Mouse (Mus musculus): ENCODE data around the gene Cpd.
A peak's percentile ranks its signal among the peaks of the same experiment; 100 is the strongest.

DNA sequence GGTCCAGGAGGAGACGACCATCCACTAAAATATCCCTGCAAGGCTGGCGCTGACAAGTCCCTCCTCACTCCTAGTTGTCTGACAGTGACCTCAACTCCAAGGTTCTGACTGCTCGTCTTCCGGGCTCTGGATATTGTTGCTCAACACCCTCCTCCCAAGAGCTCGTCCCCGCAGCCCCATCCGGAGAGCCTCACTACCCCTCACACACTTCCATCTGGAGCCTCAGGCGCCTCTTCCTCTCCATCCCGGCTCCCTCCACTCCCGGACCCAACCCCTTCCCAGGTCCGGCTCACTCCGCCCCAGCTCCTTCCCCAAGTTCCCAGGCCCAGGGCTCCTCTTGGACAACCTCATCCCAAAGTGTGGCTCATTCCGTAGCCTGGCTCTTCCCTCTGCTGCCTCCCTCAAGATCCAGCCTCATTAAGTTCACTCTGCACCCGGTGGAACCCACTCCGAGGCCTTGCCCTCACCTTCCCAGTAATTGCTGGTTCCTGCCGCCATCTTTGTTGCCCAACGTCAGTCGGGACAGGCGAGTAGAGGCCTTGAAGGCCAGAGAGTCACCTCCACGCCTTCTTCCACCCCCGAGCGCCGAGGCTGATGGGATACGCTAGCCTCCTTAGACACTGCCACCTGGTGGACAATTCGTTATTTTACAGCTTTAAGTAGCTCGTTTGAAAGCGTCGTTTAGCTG lies 83.6 kb downstream of the Cpd start, which contains the start of gene Gosr1:
- TF ChIP-seq CTCF (IDR thresholded peaks at IDR 0.05; ENCODE audit: low read depth, low read length) = peak; percentile 26; the same call in 1 of the 2 replicates
- TF ChIP-seq POLR2A (IDR thresholded peaks at IDR 0.05; ENCODE audit: borderline replicate concordance, low read depth, low read length) = peak; percentile 74; the same call in 1 of the 2 replicates

Data from bone marrow macrophage, adult 2 months (primary cell).